In the genomic region with DNA sequence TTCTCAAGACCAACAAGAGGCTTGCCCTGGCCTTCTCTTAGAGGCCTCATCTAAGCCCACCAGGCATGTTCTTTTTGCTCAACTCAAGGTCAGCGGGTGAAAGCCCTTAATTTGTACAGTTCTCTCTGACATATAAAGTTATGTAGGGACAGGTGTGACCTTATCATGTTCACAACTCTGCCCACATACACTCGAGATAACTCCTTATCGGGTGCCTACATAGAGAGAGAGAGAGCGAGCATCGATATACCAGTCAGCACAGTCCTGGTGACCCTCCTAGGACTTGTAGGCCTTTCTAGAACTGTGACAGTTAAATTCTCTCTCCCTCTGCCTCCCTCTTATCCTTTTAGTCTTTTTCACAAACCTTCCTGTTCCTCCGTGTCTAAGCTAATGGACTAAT, we compare ENCODE assay signal across 22 mouse cellular contexts.
DNase-seq lines count a peak whose midpoint lies in the region; ATAC-seq and TF ChIP-seq lines count a peak whose summit lies in the region.
"Had no signal": no experiment of that assay in that cellular context is flagged by ENCODE, and none has a peak within 500 bp of the region (broad histone marks: within the 10 kb centered on the region; RNA-seq: fewer than 3 reads in every experiment).

No protein-coding gene starts in this region.

- H3K36me3 ChIP-seq in heart, adult 2 months (ENCODE audit: control insufficient read depth, insufficient read depth, low read length) = peaks cover 19% of the 10 kb centered on the region; the same call in 1 of the 2 replicates
- H3K36me3 ChIP-seq in heart, embryonic 15.5 days = no peaks in the 10 kb centered on the region
- peaks cover 0 to 26% of the 10 kb centered on the region in 2 experiments; a peak in 2 of 4 replicates for H3K36me3 ChIP-seq in MEL (ENCODE audit: control insufficient read depth in 1 of 2, insufficient read depth in 2 of 2, low read length in 2 of 2)
- peaks cover 12% of the 10 kb centered on the region; the same call in 1 of the 2 replicates for H3K36me3 ChIP-seq in macrophage (ENCODE audit: inconsistent target)
- H3K36me3 ChIP-seq: hindbrain, embryonic 15.5 days; liver, embryonic 15.5 days; lung, embryonic 15.5 days; neural tube, embryonic 13.5 days had no signal

- H3K9ac ChIP-seq in heart, adult 2 months (ENCODE audit: low read depth, low read length) = no peak overlapping the region
- H3K9ac ChIP-seq in heart, embryonic 15.5 days = no peak overlapping the region
- H3K9ac ChIP-seq in MEL (ENCODE audit: control insufficient read depth, low read depth, low read length, poor library complexity, severe bottlenecking) = 0 out of 2 replicates have a peak overlapping the region, but pooled peaks have one; percentile 18
- H3K9ac ChIP-seq: embryonic facial prominence, embryonic 15.5 days; hindbrain, embryonic 15.5 days; liver, embryonic 15.5 days; lung, embryonic 15.5 days; neural tube, embryonic 13.5 days had no signal

- no peak for ATAC-seq in heart, embryonic 15.5 days (replicated peaks; ENCODE audit: insufficient number of reproducible peaks, insufficient read depth, low FRiP score, low read depth)
- ATAC-seq: forebrain, embryonic 14.5 days had no signal

- no peak for TF ChIP-seq CTCF in heart, adult 2 months (IDR thresholded peaks at IDR 0.05)
- no peak for TF ChIP-seq CTCF in MEL (IDR thresholded peaks at IDR 0.05 in 2 of 3, conservative IDR thresholded peaks at IDR 0.05 in 1 of 3; ENCODE audit: control insufficient read depth in 1 of 3, insufficient read depth in 1 of 3, low read depth in 2 of 3, low read length in 3 of 3, poor library complexity in 1 of 3, severe bottlenecking in 1 of 3)

- no peak overlapping the region for H3K4me2 ChIP-seq in heart, embryonic 15.5 days
- H3K4me2 ChIP-seq: embryonic facial prominence, embryonic 15.5 days; hindbrain, embryonic 15.5 days; liver, embryonic 15.5 days; lung, embryonic 15.5 days; neural tube, embryonic 13.5 days had no signal

- peaks cover 3% of the 10 kb centered on the region for H3K79me2 ChIP-seq in heart, adult 2 months (replicated peaks; ENCODE audit: control insufficient read depth, insufficient read depth, low read length)
- no peaks in the 10 kb centered on the region; the same call in 1 of the 2 replicates for H3K79me2 ChIP-seq in MEL (ENCODE audit: control insufficient read depth, insufficient read depth, low read length, poor library complexity)
- peaks cover 100% of the 10 kb centered on the region for H3K79me2 ChIP-seq in macrophage (ENCODE audit: inconsistent target)

- H3K27ac ChIP-seq in heart, adult 2 months = peak overlapping the region; percentile 66; the same call in 1 of the 2 replicates
- peak overlapping the region; percentile 81 for H3K27ac ChIP-seq in heart, embryonic 15.5 days
- H3K27ac ChIP-seq in MEL (ENCODE audit: control insufficient read depth, low read depth, low read length) (peak overlapping the region; percentile 55), macrophage (peak overlapping the region; percentile 78; the same call in 1 of the 2 replicates)
- H3K27ac ChIP-seq: embryonic facial prominence, embryonic 15.5 days; hindbrain, embryonic 15.5 days; liver, embryonic 15.5 days; lung, embryonic 15.5 days; neural tube, embryonic 13.5 days had no signal

- TF ChIP-seq EP300 in heart, adult 2 months (IDR thresholded peaks at IDR 0.05; ENCODE audit: insufficient read depth, low read depth, low read length) = no peak
- TF ChIP-seq EP300 in MEL (IDR thresholded peaks at IDR 0.05; ENCODE audit: low read depth in 1 of 2, low read length in 2 of 2) = peak; percentile 48 to 78; a peak in 3 of 4 replicates

- TF ChIP-seq POLR2A in heart, adult 2 months (IDR thresholded peaks at IDR 0.05; ENCODE audit: insufficient read depth, low read depth, low read length) = no peak
- TF ChIP-seq POLR2A in MEL (IDR thresholded peaks at IDR 0.05; ENCODE audit: control insufficient read depth in 1 of 2, insufficient read depth in 1 of 2, low read depth in 1 of 2, low read length in 2 of 2, poor library complexity in 1 of 2) = no peak

- H3K9me3 ChIP-seq in heart, embryonic 15.5 days (replicated peaks) = no peaks in the 10 kb centered on the region
- no peaks in the 10 kb centered on the region for H3K9me3 ChIP-seq in MEL (replicated peaks; ENCODE audit: insufficient read depth, low read length)
- H3K9me3 ChIP-seq: embryonic facial prominence, embryonic 15.5 days; hindbrain, embryonic 15.5 days; liver, embryonic 15.5 days; lung, embryonic 15.5 days; neural tube, embryonic 13.5 days had no signal

- intact Hi-C loops in heart, adult 2 months (cut with DNase I) = no loop called here
- intact Hi-C loops in heart, postnatal 36 days (cut with DNase I) = no loop called here

- no peak for TF ChIP-seq RAD21 in MEL (IDR thresholded peaks at IDR 0.05; ENCODE audit: low read depth, low read length)

- no peak overlapping the region for H3K4me3 ChIP-seq in heart, adult 2 months
- H3K4me3 ChIP-seq in heart, embryonic 15.5 days = no peak overlapping the region
- H3K4me3 ChIP-seq in MEL (ENCODE audit: control insufficient read depth in 1 of 2, insufficient read depth in 1 of 2, low read depth in 2 of 2, low read length in 2 of 2) = no peak overlapping the region
- no peak overlapping the region for H3K4me3 ChIP-seq in macrophage (ENCODE audit: inconsistent target)
- H3K4me3 ChIP-seq: embryonic facial prominence, embryonic 15.5 days; hindbrain, embryonic 15.5 days; liver, embryonic 15.5 days; lung, embryonic 15.5 days; neural tube, embryonic 13.5 days had no signal

- no peak for DNase-seq in heart, adult 2 months
- DNase-seq in heart, adult 18-20 months = no peak
- DNase-seq in heart, postnatal 36 days = no peak
- no peak for DNase-seq in MEL (ENCODE audit: low read depth, low spot score)
- DNase-seq in cerebellum, postnatal 10 days = no peak
- DNase-seq in kidney, postnatal 14 days = no peak
- DNase-seq: adrenal gland, postnatal 36 days; cerebellum, adult 9-10 months; kidney, adult 18-20 months; kidney, postnatal 10 days; lung, postnatal 36 days; midbrain, embryonic 14.5 days; thymus, adult 2 months; thymus, postnatal 4 days had no signal

- no peaks in the 10 kb centered on the region for H3K27me3 ChIP-seq in heart, adult 2 months (ENCODE audit: control insufficient read depth, insufficient read depth, low read length)
- no peaks in the 10 kb centered on the region for H3K27me3 ChIP-seq in heart, embryonic 15.5 days
- H3K27me3 ChIP-seq in MEL (ENCODE audit: control insufficient read depth in 1 of 2, insufficient read depth in 2 of 2, low read length in 2 of 2) = no peaks in the 10 kb centered on the region
- H3K27me3 ChIP-seq: embryonic facial prominence, embryonic 15.5 days; hindbrain, embryonic 15.5 days; liver, embryonic 15.5 days; lung, embryonic 15.5 days; neural tube, embryonic 13.5 days had no signal

- 66% methylated on average over 6 of the region's 6 CpGs for WGBS in heart, adult 2 months
- WGBS in heart, embryonic 15.5 days = 53% methylated on average over 6 of the region's 6 CpGs
- 93% methylated on average over 6 of the region's 6 CpGs for WGBS in macrophage (ENCODE audit: missing documents)

- H3K4me1 ChIP-seq in heart, adult 2 months (ENCODE audit: control insufficient read depth, insufficient read depth, low read length) = peaks cover 45% of the 10 kb centered on the region
- H3K4me1 ChIP-seq in heart, embryonic 15.5 days (replicated peaks) = peaks cover 92% of the 10 kb centered on the region
- peaks cover 18 to 31% of the 10 kb centered on the region in 2 experiments for H3K4me1 ChIP-seq in MEL (ENCODE audit: control insufficient read depth in 1 of 2, insufficient read depth in 2 of 2, low read length in 2 of 2)

TF ChIP-seq in MEL, 35 proteins besides CTCF, POLR2A, EP300 and RAD21:
- no peak for TF ChIP-seq SIN3A (IDR thresholded peaks at IDR 0.05; ENCODE audit: low read length)
- no peak for TF ChIP-seq RCOR1 (IDR thresholded peaks at IDR 0.05; ENCODE audit: low read depth, low read length)
- no peak for TF ChIP-seq HCFC1 (IDR thresholded peaks at IDR 0.05; ENCODE audit: low read depth, low read length)
- TF ChIP-seq GATA1 (IDR thresholded peaks at IDR 0.05; ENCODE audit: low read depth, low read length) = peak; percentile 85
- TF ChIP-seq MAZ (IDR thresholded peaks at IDR 0.05; ENCODE audit: low read depth, low read length) = no peak
- peak; percentile 91 for TF ChIP-seq TCF12 (IDR thresholded peaks at IDR 0.05; ENCODE audit: low read depth, low read length)
- no peak for TF ChIP-seq USF2 (IDR thresholded peaks at IDR 0.05; ENCODE audit: borderline replicate concordance in 1 of 2, insufficient read depth in 1 of 2, low read depth in 1 of 2, low read length in 2 of 2)
- no peak for TF ChIP-seq POLR2AphosphoS2 (IDR thresholded peaks at IDR 0.05; ENCODE audit: low read length)
- TF ChIP-seq NELFE (IDR thresholded peaks at IDR 0.05; ENCODE audit: low read depth, low read length) = no peak
- TF ChIP-seq MYC (IDR thresholded peaks at IDR 0.05; ENCODE audit: low read depth, low read length) = no peak
- no peak for TF ChIP-seq MEF2A (IDR thresholded peaks at IDR 0.05; ENCODE audit: extremely low read depth, insufficient replicate concordance, low read depth, low read length, poor library complexity, severe bottlenecking)
- no peak for TF ChIP-seq ELF1 (IDR thresholded peaks at IDR 0.05; ENCODE audit: low read depth, low read length)
- no peak for TF ChIP-seq TBP (IDR thresholded peaks at IDR 0.05; ENCODE audit: low read depth, low read length)
- no peak for TF ChIP-seq MAX (IDR thresholded peaks at IDR 0.05; ENCODE audit: low read length)
- TF ChIP-seq ETS1 (IDR thresholded peaks at IDR 0.05; ENCODE audit: low read depth, low read length) = peak; percentile 71
- TF ChIP-seq ZNF384 (IDR thresholded peaks at IDR 0.05; ENCODE audit: low read depth, low read length) = no peak
